Mouse (Mus musculus): ENCODE measurements around the gene Cttnbp2nl. TPM values are rescaled to one million over a fixed set of nuclear protein-coding genes. Genes with fewer than 3 reads are reported as not detected.

The Cttnbp2nl gene
- total and polyA plus RNA-seq, 3 experiments: 0.08 to 0.49 TPM; not detected in 1

DNA sequence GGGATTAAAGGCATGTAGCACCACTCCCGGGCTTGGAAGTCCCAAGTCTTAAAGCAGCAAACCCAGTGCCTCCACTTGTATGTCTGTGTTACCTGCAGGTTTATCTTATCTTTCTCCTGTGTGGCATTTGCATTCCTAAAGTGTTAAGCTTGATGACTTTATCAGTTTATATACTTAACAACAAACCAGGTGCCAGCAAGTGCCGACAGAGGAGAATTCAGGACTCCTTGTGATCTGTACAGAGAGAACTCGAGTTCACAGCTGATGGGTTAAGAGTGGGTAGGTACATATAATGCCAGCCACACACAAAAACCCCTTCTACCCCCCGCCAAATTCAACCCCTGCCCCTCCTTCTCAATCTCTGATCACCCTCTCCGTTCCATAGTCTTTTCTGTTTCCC is 41.1 kb downstream of the Cttnbp2nl start:
- DNase-seq (ENCODE audit: low read depth, low spot score): no peak
- Histone ChIP-seq H3K9me3 (replicated peaks; ENCODE audit: insufficient read depth, low read length) (no peaks in the 10 kb centered on the region), H3K4me3 (ENCODE audit: control insufficient read depth in 1 of 2, insufficient read depth in 1 of 2, low read depth in 2 of 2, low read length in 2 of 2) (no peak overlapping the region), H3K9ac (ENCODE audit: control insufficient read depth, low read depth, low read length, poor library complexity, severe bottlenecking) (no peak overlapping the region), H3K79me2 (ENCODE audit: control insufficient read depth, insufficient read depth, low read length, poor library complexity) (no peaks in the 10 kb centered on the region), H3K27me3 (ENCODE audit: control insufficient read depth in 1 of 2, insufficient read depth in 2 of 2, low read length in 2 of 2) (peaks cover 2 to 11% of the 10 kb centered on the region in 2 experiments), H3K36me3 (ENCODE audit: control insufficient read depth in 1 of 2, insufficient read depth in 2 of 2, low read length in 2 of 2) (no peaks in the 10 kb centered on the region), H3K27ac (ENCODE audit: control insufficient read depth, low read depth, low read length) (no peak overlapping the region), H3K4me1 (ENCODE audit: control insufficient read depth in 1 of 2, insufficient read depth in 2 of 2, low read length in 2 of 2) (no peaks in the 10 kb centered on the region)
- TF ChIP-seq ZNF384 (IDR thresholded peaks at IDR 0.05; ENCODE audit: low read depth, low read length) (no peak), POLR2AphosphoS2 (IDR thresholded peaks at IDR 0.05; ENCODE audit: low read length) (no peak), TCF12 (IDR thresholded peaks at IDR 0.05; ENCODE audit: low read depth, low read length) (no peak), ZMIZ1 (IDR thresholded peaks at IDR 0.05; ENCODE audit: low read depth, low read length) (no peak), E2F4 (IDR thresholded peaks at IDR 0.05; ENCODE audit: borderline replicate concordance, low read depth, low read length) (no peak)

DNA sequence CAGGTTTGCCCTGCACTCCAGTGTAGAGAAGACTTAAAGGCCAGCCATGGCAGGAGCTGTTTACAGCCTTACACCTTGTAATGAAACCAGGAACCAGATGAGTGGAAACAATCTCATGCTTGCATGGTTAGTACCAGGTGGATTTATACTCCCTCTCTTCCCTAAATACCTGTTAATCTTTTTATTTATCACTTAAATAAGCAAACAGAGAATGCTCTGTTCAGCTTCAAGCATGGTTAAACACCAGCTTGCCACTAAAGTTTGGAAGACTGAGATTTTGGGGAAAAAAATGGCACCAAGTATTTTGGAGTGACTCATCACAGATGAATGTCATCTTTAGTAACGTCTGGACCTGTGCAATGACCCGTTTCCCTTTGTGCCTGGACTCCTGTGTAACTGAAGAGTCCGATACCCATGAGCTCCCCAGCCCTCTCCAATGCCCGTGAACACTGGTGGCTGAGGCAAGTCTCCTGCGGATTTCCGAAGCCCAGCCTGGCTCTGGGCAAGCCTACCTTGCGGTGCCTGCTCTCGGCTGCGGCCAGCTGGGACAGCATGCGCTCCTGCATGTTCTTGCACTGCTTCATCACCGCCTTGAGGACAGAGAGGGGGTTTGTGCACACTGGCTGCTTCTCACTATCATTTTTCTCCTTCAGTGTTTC is 42.1 kb downstream of the Cttnbp2nl start:
- Histone ChIP-seq H3K4me3 (ENCODE audit: control insufficient read depth in 1 of 2, insufficient read depth in 1 of 2, low read depth in 2 of 2, low read length in 2 of 2) (no peak overlapping the region), H3K36me3 (ENCODE audit: control insufficient read depth in 1 of 2, insufficient read depth in 2 of 2, low read length in 2 of 2) (no peaks in the 10 kb centered on the region), H3K9ac (ENCODE audit: control insufficient read depth, low read depth, low read length, poor library complexity, severe bottlenecking) (no peak overlapping the region), H3K27me3 (ENCODE audit: control insufficient read depth in 1 of 2, insufficient read depth in 2 of 2, low read length in 2 of 2) (peaks cover 2 to 11% of the 10 kb centered on the region in 2 experiments), H3K79me2 (ENCODE audit: control insufficient read depth, insufficient read depth, low read length, poor library complexity) (no peaks in the 10 kb centered on the region), H3K27ac (ENCODE audit: control insufficient read depth, low read depth, low read length) (no peak overlapping the region), H3K9me3 (replicated peaks; ENCODE audit: insufficient read depth, low read length) (no peaks in the 10 kb centered on the region), H3K4me1 (ENCODE audit: control insufficient read depth in 1 of 2, insufficient read depth in 2 of 2, low read length in 2 of 2) (no peaks in the 10 kb centered on the region)
- no peak for TF ChIP-seq ETS1 (IDR thresholded peaks at IDR 0.05; ENCODE audit: low read depth, low read length)
- no peak for TF ChIP-seq POLR2A (IDR thresholded peaks at IDR 0.05; ENCODE audit: control insufficient read depth in 1 of 2, insufficient read depth in 1 of 2, low read depth in 1 of 2, low read length in 2 of 2, poor library complexity in 1 of 2)
- TF ChIP-seq HCFC1 (IDR thresholded peaks at IDR 0.05; ENCODE audit: low read depth, low read length): no peak
- TF ChIP-seq MYC (IDR thresholded peaks at IDR 0.05; ENCODE audit: low read depth, low read length): no peak
- TF ChIP-seq E2F4 (IDR thresholded peaks at IDR 0.05; ENCODE audit: borderline replicate concordance, low read depth, low read length): no peak
- no peak for TF ChIP-seq USF1 (IDR thresholded peaks at IDR 0.05; ENCODE audit: low read depth, low read length)
- no peak for TF ChIP-seq MXI1 (IDR thresholded peaks at IDR 0.05; ENCODE audit: low read depth, low read length)
- TF ChIP-seq POLR2AphosphoS2 (IDR thresholded peaks at IDR 0.05; ENCODE audit: low read length): no peak
- no peak for TF ChIP-seq TCF12 (IDR thresholded peaks at IDR 0.05; ENCODE audit: low read depth, low read length)
- TF ChIP-seq ZKSCAN1 (IDR thresholded peaks at IDR 0.05; ENCODE audit: low read depth, low read length): no peak
- TF ChIP-seq EP300 (IDR thresholded peaks at IDR 0.05; ENCODE audit: low read depth in 1 of 2, low read length in 2 of 2): no peak
- no peak for TF ChIP-seq NRF1 (IDR thresholded peaks at IDR 0.05; ENCODE audit: insufficient read depth, low read depth, low read length, poor library complexity, severe bottlenecking)
- no peak for TF ChIP-seq MAFK (IDR thresholded peaks at IDR 0.05; ENCODE audit: borderline replicate concordance, low read depth, low read length)
- no peak for TF ChIP-seq SMC3 (IDR thresholded peaks at IDR 0.05; ENCODE audit: low read depth, low read length)
- no peak for TF ChIP-seq POLR2AphosphoS5 (IDR thresholded peaks at IDR 0.05; ENCODE audit: borderline replicate concordance, low read depth, low read length)
- DNase-seq (ENCODE audit: low read depth, low spot score): no peak
